Mouse (Mus musculus) neural tube, embryonic 14.5 days (tissue): ENCODE data around the gene Cd40. TPM values are rescaled to one million over a fixed set of nuclear protein-coding genes. Genes with fewer than 3 reads are reported as not detected.

ENCODE experiments used
- ATAC-seq: fragments of 200-750 bp; cut with Nextera tagmentation; 2 replicates; pipeline ENCODE4 v1.8.0; 2017; ENCODE audit warnings: low read depth, mild to moderate bottlenecking, moderate TSS enrichment, moderate library complexity
- H3K27ac ChIP-seq: fragments of 300-500 bp; sonication (generic); 2 replicates; pipeline ENCODE4 v1.5.1; 2014; ENCODE audit warnings: low read depth, mild to moderate bottlenecking, control low read depth, low read length, moderate library complexity, mixed read lengths
- H3K27me3 ChIP-seq: fragments of 300-500 bp; sonication (generic); 2 replicates; pipeline ENCODE4 v1.6.1; 2014; ENCODE audit warnings: low read length; ENCODE audit not compliant: control insufficient read depth, insufficient read depth
- H3K36me3 ChIP-seq: fragments of 300-500 bp; sonication (generic); 2 replicates; pipeline ENCODE4 v1.6.1; 2014; ENCODE audit warnings: low read length, mixed read lengths; ENCODE audit not compliant: control insufficient read depth, insufficient read depth
- H3K4me1 ChIP-seq: fragments of 300-500 bp; sonication (generic); 2 replicates; pipeline ENCODE4 v1.6.1; 2014; ENCODE audit warnings: low read length; ENCODE audit not compliant: control insufficient read depth, insufficient read depth
- H3K4me2 ChIP-seq: fragments of 300-500 bp; sonication (generic); 2 replicates; pipeline ENCODE4 v1.6.1; 2014; ENCODE audit warnings: mild to moderate bottlenecking, low read depth, low read length, control low read depth
- H3K4me3 ChIP-seq: fragments of 300-500 bp; sonication (generic); 2 replicates; pipeline ENCODE4 v1.5.1; 2014; ENCODE audit warnings: low read depth, low read length, control low read depth, mixed read lengths
- H3K9ac ChIP-seq: fragments of 300-500 bp; sonication (generic); replicated peaks from 2 replicates; pipeline ENCODE4 v1.6.1; 2014; ENCODE audit warnings: low read depth, mild to moderate bottlenecking, control low read depth, low read length, mixed read lengths
- H3K9me3 ChIP-seq: fragments of 300-500 bp; sonication (generic); 2 replicates; pipeline ENCODE4 v1.6.1; 2016; ENCODE audit warnings: low read length; ENCODE audit not compliant: control insufficient read depth
- WGBS: fragments of 180-500 bp; shearing (Covaris S2); extraction: QIAGEN DNeasy Blood & Tissue Kit; methylation state at CpG from one replicate; pipeline ENCODE4 v1.1.7; 2014; 5-methylcytosine and 5-hydroxymethylcytosine counted together
- polyA plus RNA-seq: library from polyadenylated mRNA; unstranded; fragments of >200 nt; fragmentation: Nextera tagmentation; extraction: Ambion mirVana; gene quantifications from 2 replicates; pipeline ENCODE4 v1.2.1, GENCODE M21; 2014

The Cd40 gene
- polyA plus RNA-seq, 1 experiment from 2014 or later, result 5.5 TPM

- WGBS, result 82% methylated on average over 18 of the region's 18 CpGs
- Histone ChIP-seq H3K9ac (no peak overlapping the region), H3K4me3 (no peak overlapping the region), H3K36me3 (no peaks in the 10 kb centered on the region), H3K4me1 (no peaks in the 10 kb centered on the region), H3K4me2 (no peak overlapping the region), H3K27me3 (0 out of 2 replicates have a peak, but pooled peaks cover 2% of the 10 kb centered on the region), H3K9me3 (no peaks in the 10 kb centered on the region), H3K27ac (no peak overlapping the region)
- no peak for ATAC-seq
Observed at GRCm38 (mm10) chr2:165050826-165051548, 4.4 kb upstream of the Cd40 start.

- ATAC-seq, result no peak
- no peak overlapping the region for H3K27ac ChIP-seq
- H3K4me3 ChIP-seq, result no peak overlapping the region
- no peaks in the 10 kb centered on the region for H3K9me3 ChIP-seq
- H3K9ac ChIP-seq, result no peak overlapping the region
- 0 out of 2 replicates have a peak, but pooled peaks cover 2% of the 10 kb centered on the region for H3K27me3 ChIP-seq
- 66% methylated on average over 11 of the region's 11 CpGs for WGBS
- no peaks in the 10 kb centered on the region for H3K4me1 ChIP-seq
- no peaks in the 10 kb centered on the region for H3K36me3 ChIP-seq
- no peak overlapping the region for H3K4me2 ChIP-seq
Observed at GRCm38 (mm10) chr2:165051566-165051965, 3.9 kb upstream of the Cd40 start.

- 0 out of 2 replicates have a peak, but pooled peaks cover 2% of the 10 kb centered on the region for H3K27me3 ChIP-seq
- H3K36me3 ChIP-seq, result no peaks in the 10 kb centered on the region
- WGBS, result 12% methylated on average over 7 of the region's 7 CpGs
- peak overlapping the region; percentile 18; the same call in 1 of the 2 replicates for H3K4me2 ChIP-seq
- H3K9ac ChIP-seq, result no peak overlapping the region
- ATAC-seq, result no peak
- peak overlapping the region; percentile 4; the same call in 1 of the 2 replicates for H3K4me3 ChIP-seq
- H3K4me1 ChIP-seq, result no peaks in the 10 kb centered on the region
- H3K27ac ChIP-seq, result no peak overlapping the region
- H3K9me3 ChIP-seq, result no peaks in the 10 kb centered on the region
Observed at GRCm38 (mm10) chr2:165055905-165056304, 478 bp downstream of the Cd40 start.

GRCm38 (mm10) chr2:165056377-165057085 lies 1.1 kb downstream of the Cd40 start:
- H3K4me3 ChIP-seq, result no peak overlapping the region
- no peak overlapping the region for H3K27ac ChIP-seq
- 86% methylated on average over 14 of the region's 14 CpGs for WGBS
- no peaks in the 10 kb centered on the region for H3K4me1 ChIP-seq
- no peak overlapping the region for H3K9ac ChIP-seq
- no peak for ATAC-seq
- H3K9me3 ChIP-seq, result no peaks in the 10 kb centered on the region
- H3K4me2 ChIP-seq, result peak overlapping the region; percentile 18; the same call in 1 of the 2 replicates
- no peaks in the 10 kb centered on the region for H3K36me3 ChIP-seq
- H3K27me3 ChIP-seq, result 0 out of 2 replicates have a peak, but pooled peaks cover 2% of the 10 kb centered on the region

GRCm38 (mm10) chr2:165059961-165060360 lies 4.5 kb downstream of the Cd40 start:
- no peaks in the 10 kb centered on the region for H3K4me1 ChIP-seq
- H3K27me3 ChIP-seq, result 0 out of 2 replicates have a peak, but pooled peaks cover 2% of the 10 kb centered on the region
- no peak overlapping the region for H3K4me3 ChIP-seq
- 95% methylated on average over 4 of the region's 4 CpGs for WGBS
- H3K27ac ChIP-seq, result no peak overlapping the region
- no peaks in the 10 kb centered on the region for H3K36me3 ChIP-seq
- H3K9ac ChIP-seq, result no peak overlapping the region
- ATAC-seq, result no peak
- H3K9me3 ChIP-seq, result no peaks in the 10 kb centered on the region
- no peak overlapping the region for H3K4me2 ChIP-seq

GRCm38 (mm10) chr2:165061638-165062433 lies 6.4 kb downstream of the Cd40 start:
- Histone ChIP-seq H3K9me3 (no peaks in the 10 kb centered on the region), H3K4me2 (no peak overlapping the region), H3K27ac (no peak overlapping the region), H3K4me1 (no peaks in the 10 kb centered on the region), H3K36me3 (no peaks in the 10 kb centered on the region), H3K27me3 (no peaks in the 10 kb centered on the region), H3K4me3 (no peak overlapping the region), H3K9ac (no peak overlapping the region)
- no peak for ATAC-seq
- 84% methylated on average over 16 of the region's 16 CpGs for WGBS

GRCm38 (mm10) chr2:165064489-165064888 lies 9.1 kb downstream of the Cd40 start:
- no peak overlapping the region for H3K9ac ChIP-seq
- no peak overlapping the region for H3K4me2 ChIP-seq
- no peak overlapping the region for H3K4me3 ChIP-seq
- WGBS, result 35% methylated on average over 7 of the region's 7 CpGs
- H3K36me3 ChIP-seq, result no peaks in the 10 kb centered on the region
- no peaks in the 10 kb centered on the region for H3K9me3 ChIP-seq
- no peak overlapping the region for H3K27ac ChIP-seq
- H3K27me3 ChIP-seq, result no peaks in the 10 kb centered on the region
- no peaks in the 10 kb centered on the region for H3K4me1 ChIP-seq
- ATAC-seq, result no peak

GRCm38 (mm10) chr2:165068806-165069205 lies 13.4 kb downstream of the Cd40 start:
- Histone ChIP-seq H3K9ac (no peak overlapping the region), H3K36me3 (no peaks in the 10 kb centered on the region), H3K4me1 (0 out of 2 replicates have a peak, but pooled peaks cover 6% of the 10 kb centered on the region), H3K9me3 (no peaks in the 10 kb centered on the region), H3K27me3 (0 out of 2 replicates have a peak, but pooled peaks cover 2% of the 10 kb centered on the region), H3K4me2 (no peak overlapping the region), H3K27ac (no peak overlapping the region), H3K4me3 (no peak overlapping the region)
- 63% methylated on average over 2 of the region's 2 CpGs for WGBS
- no peak for ATAC-seq
